Mouse (Mus musculus) C2C12 (cell line): ENCODE measurements around the gene Dop1b.

Experiments
- CEBPB ChIP-seq: IDR thresholded peaks from one replicate; pipeline ENCODE4 v1.6.1; 2011; ENCODE audit warnings: low read depth, mild to moderate bottlenecking, control low read depth, moderate library complexity
- CTCF ChIP-seq: IDR thresholded peaks from one replicate; pipeline ENCODE4 v1.5.1; 2011; ENCODE audit not compliant: control insufficient read depth, insufficient read depth, insufficient read length
- FOSL1 ChIP-seq: IDR thresholded peaks from one replicate; pipeline ENCODE4 v1.8.0; 2011; ENCODE audit warnings: mild to moderate bottlenecking, low read length; ENCODE audit not compliant: poor library complexity, insufficient read depth, severe bottlenecking
- MAX ChIP-seq: IDR thresholded peaks from one replicate; pipeline ENCODE4 v1.6.1; 2011; ENCODE audit warnings: mild to moderate bottlenecking, control low read depth
- MYOG ChIP-seq: IDR thresholded peaks from one replicate; pipeline ENCODE4 v1.6.1; 2011; ENCODE audit not compliant: control insufficient read depth, insufficient read length; ENCODE audit errors: extremely low read depth
- USF1 ChIP-seq: IDR thresholded peaks from one replicate; pipeline ENCODE4 v1.6.1; 2011; ENCODE audit warnings: low read depth, mild to moderate bottlenecking, control low read depth, moderate library complexity

GRCm38 (mm10) chr16:93729801-93730721 lies 18.4 kb downstream of the Dop1b start:
- TF ChIP-seq USF1: no peak
- TF ChIP-seq CTCF: no peak
- TF ChIP-seq CEBPB: no peak
- no peak for TF ChIP-seq MAX
- TF ChIP-seq MYOG: no peak
- TF ChIP-seq FOSL1: no peak
